Mouse (Mus musculus) hindbrain, embryonic 11.5 days (tissue): ENCODE measurements around the gene Poldip2. TPM values are rescaled to one million over a fixed set of nuclear protein-coding genes. Genes with fewer than 3 reads are reported as not detected.
A peak's percentile ranks its signal among the peaks of the same experiment; 100 is the strongest.

ENCODE experiments used
- ATAC-seq: fragments of 200-750 bp; cut with Nextera tagmentation; 2 replicates; pipeline ENCODE4 v1.8.0; 2017; ENCODE audit warnings: mild to moderate bottlenecking, moderate TSS enrichment, moderate library complexity; ENCODE audit not compliant: low FRiP score
- DNase-seq: peaks from one replicate; pipeline ENCODE4 v3.0.0-alpha.2; 2015; ENCODE audit warnings: low spot score
- H3K27ac ChIP-seq: fragments of 300-500 bp; sonication (generic); 2 replicates; pipeline ENCODE4 v1.5.1; 2014; ENCODE audit warnings: mild to moderate bottlenecking, low read depth, low read length
- H3K27me3 ChIP-seq: fragments of 300-500 bp; sonication (generic); 2 replicates; pipeline ENCODE4 v1.6.1; 2014; ENCODE audit warnings: mild to moderate bottlenecking, low read length, moderate library complexity, mixed read lengths; ENCODE audit not compliant: control insufficient read depth, insufficient read depth
- H3K36me3 ChIP-seq: fragments of 300-500 bp; sonication (generic); 2 replicates; pipeline ENCODE4 v1.6.1; 2014; ENCODE audit warnings: mild to moderate bottlenecking, low read length, moderate library complexity, mixed read lengths; ENCODE audit not compliant: control insufficient read depth, insufficient read depth
- H3K4me1 ChIP-seq: fragments of 300-500 bp; sonication (generic); replicated peaks from 2 replicates; pipeline ENCODE4 v1.6.1; 2014; ENCODE audit warnings: low read length, mixed read lengths; ENCODE audit not compliant: control insufficient read depth, insufficient read depth
- H3K4me2 ChIP-seq: fragments of 300-500 bp; sonication (generic); replicated peaks from 2 replicates; pipeline ENCODE4 v1.6.1; 2014; ENCODE audit warnings: mild to moderate bottlenecking, low read depth, low read length
- H3K4me3 ChIP-seq: fragments of 300-500 bp; sonication (generic); 2 replicates; pipeline ENCODE4 v1.5.1; 2014; ENCODE audit warnings: low read depth, low read length
- H3K9ac ChIP-seq: fragments of 300-500 bp; sonication (generic); 2 replicates; pipeline ENCODE4 v1.6.1; 2014; ENCODE audit warnings: low read depth, low read length
- H3K9me3 ChIP-seq: fragments of 300-500 bp; sonication (generic); 2 replicates; pipeline ENCODE4 v1.6.1; 2016; ENCODE audit warnings: low read length; ENCODE audit not compliant: control insufficient read depth
- WGBS: fragments of 180-500 bp; shearing (Covaris S2); extraction: QIAGEN DNeasy Blood & Tissue Kit; methylation state at CpG from one replicate; pipeline ENCODE4 v1.1.7; 2014; 5-methylcytosine and 5-hydroxymethylcytosine counted together
- polyA plus RNA-seq: library from polyadenylated mRNA; unstranded; fragments of >200 nt; fragmentation: Nextera tagmentation; extraction: Ambion mirVana; gene quantifications from 2 replicates; pipeline ENCODE4 v1.2.1, GENCODE M21; 2014

Poldip2 gene
- polyA plus RNA-seq, 1 experiment from 2014 or later: 131 TPM

DNA sequence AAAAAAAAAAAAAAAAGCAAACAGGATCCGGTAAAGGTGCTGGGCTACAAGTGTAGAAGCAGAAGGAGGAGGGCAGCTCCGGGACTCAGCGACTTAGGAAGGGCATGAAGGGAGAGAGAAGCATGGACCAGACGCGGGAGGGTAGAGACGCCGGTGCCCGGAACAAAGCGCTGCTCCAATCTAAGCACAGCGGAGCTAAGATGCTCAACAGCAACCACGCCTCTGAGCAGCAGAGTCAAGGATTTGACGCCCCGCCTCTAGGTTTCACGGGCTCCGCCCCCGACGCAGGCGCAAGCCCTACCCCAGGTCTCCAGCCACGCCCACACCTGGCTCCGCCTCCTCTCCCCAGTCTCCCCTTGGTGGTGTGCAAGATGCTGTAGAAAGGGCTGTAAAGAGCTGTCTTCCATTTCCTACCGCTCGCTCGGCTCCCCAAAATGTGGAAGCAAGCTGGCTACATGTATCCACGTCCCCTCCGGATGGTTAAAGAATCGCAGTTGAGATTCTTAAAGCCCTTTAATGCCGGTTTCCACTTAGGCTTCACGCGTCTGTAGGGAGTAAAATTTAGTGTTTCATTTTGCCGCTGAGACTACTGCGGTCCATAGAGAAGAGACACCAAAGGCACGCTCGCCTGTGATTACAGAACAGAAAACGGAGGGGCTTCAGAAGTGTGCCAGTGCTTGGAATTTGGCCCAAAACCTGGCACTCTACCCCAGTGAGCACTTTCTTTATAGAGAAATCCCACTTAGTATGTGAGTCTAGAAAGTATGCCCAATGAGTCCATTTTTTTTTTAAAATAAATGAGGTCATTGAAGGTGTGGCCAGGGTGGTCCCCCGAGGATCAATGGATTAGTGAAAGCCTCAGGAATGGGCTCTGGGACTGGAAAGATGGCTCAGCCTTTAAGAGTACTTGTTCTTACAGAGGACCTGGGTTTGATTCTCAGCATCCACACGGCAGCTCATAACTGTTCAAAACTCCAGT, 14.2 kb upstream of the Poldip2 start, which contains the start of gene Sarm1:
Gene Sarm1 (minus strand): TSS at position 211 of the 979 bp plus-strand sequence.
- peak; percentile 98 for DNase-seq
- H3K9me3 ChIP-seq: no peaks in the 10 kb centered on the region
- peaks cover 10% of the 10 kb centered on the region for H3K27me3 ChIP-seq
- peak within 1 kb of the TSS; percentile 60 for H3K4me3 ChIP-seq
- peak within 1 kb of the TSS; percentile 80 for H3K27ac ChIP-seq
- H3K4me1 ChIP-seq: no peaks in the 10 kb centered on the region
- no peaks in the 10 kb centered on the region for H3K36me3 ChIP-seq
- ATAC-seq: peak; percentile 97
- peak within 1 kb of the TSS; percentile 76 for H3K4me2 ChIP-seq
- peak within 1 kb of the TSS; percentile 64 for H3K9ac ChIP-seq
- WGBS: 3% methylated on average over 36 of the region's 36 CpGs

DNA sequence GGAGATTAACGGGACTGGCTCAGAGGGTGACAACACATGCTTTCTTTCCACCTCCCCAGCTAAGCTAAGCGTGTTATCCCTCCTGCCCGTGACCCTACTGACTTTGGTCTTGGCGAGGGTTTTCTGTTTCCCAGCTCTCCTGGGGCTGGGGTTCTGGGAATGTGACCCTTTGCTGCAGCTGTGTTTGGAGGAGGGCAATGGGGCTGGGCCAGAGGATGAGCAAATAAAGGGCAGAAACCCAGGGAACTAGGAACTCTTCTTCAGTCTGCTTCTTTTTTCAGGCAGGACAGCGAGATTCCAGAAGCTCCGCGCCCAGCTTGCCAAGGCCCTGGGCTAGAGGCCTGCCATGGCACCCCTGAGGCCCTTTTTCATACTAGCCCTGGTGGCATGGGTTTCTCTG, 13.0 kb upstream of the Poldip2 start, which contains the start of gene Vtn:
Gene Vtn (plus strand): TSS at position 88 of the 400 bp plus-strand sequence.
- Histone ChIP-seq H3K27ac (peak within 1 kb of the TSS; percentile 61), H3K36me3 (no peaks in the 10 kb centered on the region), H3K9me3 (no peaks in the 10 kb centered on the region), H3K27me3 (peaks cover 10% of the 10 kb centered on the region), H3K4me3 (peak within 1 kb of the TSS; percentile 60), H3K9ac (peak within 1 kb of the TSS; percentile 64; the same call in 1 of the 2 replicates), H3K4me2 (peak within 1 kb of the TSS; percentile 76), H3K4me1 (no peaks in the 10 kb centered on the region)
- DNase-seq (no peak), ATAC-seq (no peak)
- 51% methylated on average over 7 of the region's 7 CpGs for WGBS

DNA sequence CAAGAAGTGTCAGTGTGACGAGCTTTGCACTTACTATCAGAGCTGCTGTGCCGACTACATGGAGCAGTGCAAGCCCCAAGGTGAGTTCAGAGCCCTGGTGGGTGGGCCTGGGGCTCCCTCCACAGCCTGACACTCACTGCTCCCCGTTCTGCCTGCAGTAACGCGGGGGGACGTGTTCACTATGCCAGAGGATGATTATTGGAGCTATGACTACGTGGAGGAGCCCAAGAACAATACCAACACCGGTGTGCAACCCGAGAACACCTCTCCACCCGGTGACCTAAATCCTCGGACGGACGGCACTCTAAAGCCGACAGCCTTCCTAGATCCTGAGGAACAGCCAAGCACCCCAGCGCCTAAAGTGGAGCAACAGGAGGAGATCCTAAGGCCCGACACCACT, 12.4 kb upstream of the Poldip2 start:
- no peak overlapping the region for H3K4me3 ChIP-seq
- WGBS: 53% methylated on average over 16 of the region's 16 CpGs
- peak overlapping the region; percentile 14; the same call in 1 of the 2 replicates for H3K4me2 ChIP-seq

DNA sequence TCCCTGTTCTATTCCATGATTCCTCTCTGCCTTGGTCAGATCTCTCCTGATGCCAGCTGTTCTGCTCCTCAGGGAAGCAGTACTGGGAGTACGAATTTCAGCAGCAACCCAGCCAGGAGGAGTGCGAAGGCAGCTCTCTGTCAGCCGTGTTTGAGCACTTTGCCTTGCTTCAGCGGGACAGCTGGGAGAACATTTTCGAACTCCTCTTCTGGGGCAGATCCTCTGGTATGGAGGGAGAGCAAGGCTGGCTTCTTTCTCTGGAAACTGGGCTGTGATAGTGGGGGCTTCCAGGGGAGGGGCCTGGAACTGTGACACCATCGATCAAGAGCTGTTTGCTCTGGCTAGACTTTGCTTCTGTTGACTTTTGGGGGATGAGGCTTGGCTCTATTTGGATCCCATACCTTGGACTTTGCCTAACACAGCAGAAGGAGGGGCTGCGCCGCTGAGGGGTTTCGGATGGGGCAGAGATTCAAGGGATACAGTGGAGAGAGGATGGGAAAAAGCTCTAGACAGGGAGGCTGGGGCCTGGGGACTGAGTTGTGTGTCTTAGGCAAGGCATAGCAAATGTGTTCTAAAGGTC, 11.3 kb upstream of the Poldip2 start:
- no peak for DNase-seq
- H3K9me3 ChIP-seq: no peaks in the 10 kb centered on the region
- WGBS: 83% methylated on average over 9 of the region's 9 CpGs
- no peak overlapping the region for H3K27ac ChIP-seq
- H3K4me3 ChIP-seq: no peak overlapping the region
- peaks cover 8% of the 10 kb centered on the region for H3K27me3 ChIP-seq
- no peak for ATAC-seq
- H3K9ac ChIP-seq: no peak overlapping the region
- H3K4me1 ChIP-seq: no peaks in the 10 kb centered on the region
- H3K4me2 ChIP-seq: no peak overlapping the region
- no peaks in the 10 kb centered on the region for H3K36me3 ChIP-seq

More for the DNA sequence above, 12.4 kb upstream of the Poldip2 start:
- Histone ChIP-seq H3K9ac (0 out of 2 replicates have a peak overlapping the region, but pooled peaks have one; percentile 11), H3K9me3 (no peaks in the 10 kb centered on the region), H3K27ac (no peak overlapping the region; the same call in 1 of the 2 replicates), H3K4me1 (no peaks in the 10 kb centered on the region), H3K27me3 (peaks cover 10% of the 10 kb centered on the region), H3K36me3 (no peaks in the 10 kb centered on the region)
- no peak for DNase-seq
- no peak for ATAC-seq

DNA sequence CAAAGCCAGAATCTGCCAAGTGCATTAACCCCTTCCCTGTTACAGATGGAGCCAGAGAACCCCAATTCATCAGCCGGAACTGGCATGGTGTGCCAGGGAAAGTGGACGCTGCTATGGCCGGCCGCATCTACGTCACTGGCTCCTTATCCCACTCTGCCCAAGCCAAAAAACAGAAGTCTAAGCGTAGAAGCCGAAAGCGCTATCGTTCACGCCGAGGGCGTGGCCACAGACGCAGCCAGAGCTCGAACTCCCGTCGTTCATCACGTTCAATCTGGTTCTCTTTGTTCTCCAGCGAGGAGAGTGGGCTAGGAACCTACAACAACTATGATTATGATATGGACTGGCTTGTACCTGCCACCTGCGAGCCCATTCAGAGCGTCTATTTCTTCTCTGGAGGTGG, 10.5 kb upstream of the Poldip2 start:
- Histone ChIP-seq H3K27ac (no peak overlapping the region), H3K9me3 (no peaks in the 10 kb centered on the region), H3K4me2 (no peak overlapping the region), H3K27me3 (peaks cover under 1% of the 10 kb centered on the region; the same call in 1 of the 2 replicates), H3K9ac (no peak overlapping the region), H3K4me3 (no peak overlapping the region), H3K36me3 (no peaks in the 10 kb centered on the region), H3K4me1 (no peaks in the 10 kb centered on the region)
- DNase-seq (no peak), ATAC-seq (no peak)
- 83% methylated on average over 20 of the region's 20 CpGs for WGBS

DNA sequence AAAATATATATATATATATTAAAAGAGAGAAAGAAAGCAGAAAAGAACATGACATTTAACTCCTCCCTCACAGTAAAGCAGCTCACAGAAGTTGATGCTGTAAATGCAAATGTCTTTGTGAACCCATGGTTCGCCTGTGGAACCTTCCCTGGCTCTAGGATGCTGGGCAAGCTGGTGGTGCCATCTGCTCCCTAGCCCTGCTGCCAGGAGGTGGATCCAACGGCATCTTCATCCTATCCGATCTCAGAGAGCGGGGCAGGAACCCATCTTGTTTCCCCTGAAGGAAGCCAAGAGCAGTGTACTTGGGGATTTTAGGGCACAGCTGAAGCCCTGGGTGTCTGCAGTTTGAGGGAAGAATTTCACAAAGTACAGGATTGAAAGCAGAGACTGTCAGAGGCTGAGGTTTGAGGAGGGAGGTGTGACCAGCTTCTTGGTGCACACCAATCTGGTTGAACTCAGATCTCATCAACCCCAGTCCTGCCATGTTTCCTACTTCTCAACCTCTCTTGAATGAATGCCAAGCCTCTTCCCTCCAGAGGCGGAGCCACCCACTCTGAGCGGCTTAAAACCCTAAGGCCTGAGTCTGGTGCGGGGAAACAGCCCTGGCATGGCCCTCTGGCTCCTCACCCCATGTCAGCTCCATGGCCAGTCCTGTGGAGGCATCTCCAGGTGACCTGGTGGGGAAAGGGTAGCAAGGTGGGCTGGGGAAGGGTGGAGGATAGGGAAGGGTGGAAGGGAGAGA, 8.9 kb upstream of the Poldip2 start, which contains the start of gene Sebox:
Gene Sebox (plus strand): TSS at position 539 of the 742 bp plus-strand sequence.
- ATAC-seq (no peak), DNase-seq (no peak)
- H3K27ac ChIP-seq: no peak within 1 kb of the TSS
- no peaks in the 10 kb centered on the region for H3K27me3 ChIP-seq
- H3K9me3 ChIP-seq: no peaks in the 10 kb centered on the region
- no peaks in the 10 kb centered on the region for H3K4me1 ChIP-seq
- H3K4me2 ChIP-seq: no peak within 1 kb of the TSS
- WGBS: 71% methylated on average over 7 of the region's 7 CpGs
- H3K9ac ChIP-seq: no peak within 1 kb of the TSS
- H3K36me3 ChIP-seq: peaks cover 4% of the 10 kb centered on the region; the same call in 1 of the 2 replicates
- H3K4me3 ChIP-seq: no peak within 1 kb of the TSS

DNA sequence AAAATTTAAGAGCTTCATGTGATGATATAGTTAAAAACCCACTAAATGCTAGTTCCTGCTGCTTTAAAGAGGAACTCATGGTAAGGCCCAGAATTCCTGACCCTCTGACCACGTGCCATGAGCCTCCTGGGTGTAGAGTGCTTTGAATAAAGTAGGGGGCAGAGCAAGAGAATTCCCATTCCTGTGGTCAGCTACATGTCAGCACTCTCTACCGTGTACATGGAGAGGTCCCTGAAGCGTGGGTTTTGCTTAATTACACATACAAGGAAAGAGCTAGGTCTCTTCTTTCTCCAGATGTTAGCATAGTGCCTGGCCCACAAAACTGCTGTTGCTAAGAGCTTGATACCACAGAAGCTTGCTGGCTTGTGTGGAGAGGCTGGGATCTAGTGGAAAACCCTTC, 6.6 kb upstream of the Poldip2 start:
- H3K4me3 ChIP-seq: no peak overlapping the region
- no peaks in the 10 kb centered on the region for H3K9me3 ChIP-seq
- DNase-seq (no peak), ATAC-seq (no peak)
- H3K4me1 ChIP-seq: no peaks in the 10 kb centered on the region
- no peak overlapping the region for H3K27ac ChIP-seq
- no peak overlapping the region for H3K4me2 ChIP-seq
- no peaks in the 10 kb centered on the region for H3K27me3 ChIP-seq
- 78% methylated on average over 3 of the region's 3 CpGs for WGBS
- no peak overlapping the region for H3K9ac ChIP-seq
- peaks cover 7% of the 10 kb centered on the region; the same call in 1 of the 2 replicates for H3K36me3 ChIP-seq

DNA sequence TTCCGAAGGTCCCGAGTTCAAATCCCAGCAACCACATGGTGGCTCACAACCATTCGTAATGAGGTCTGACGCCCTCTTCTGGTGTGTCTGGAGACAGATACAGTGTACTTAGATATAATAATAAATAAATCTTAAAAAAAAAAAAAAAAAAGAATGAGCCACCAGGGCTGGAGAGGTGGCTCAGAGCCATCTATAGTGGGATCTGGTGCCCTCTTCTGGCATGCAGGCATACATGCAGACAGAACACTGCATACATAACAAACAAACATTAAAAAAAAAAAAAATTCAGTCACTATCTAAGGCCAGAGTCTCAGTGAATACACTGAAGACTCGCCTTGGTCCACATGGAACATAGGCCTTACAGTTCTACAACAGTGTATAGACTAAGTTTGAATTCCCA, 2.8 kb upstream of the Poldip2 start:
- H3K27ac ChIP-seq: no peak overlapping the region
- no peak overlapping the region for H3K4me3 ChIP-seq
- ATAC-seq (no peak), DNase-seq (no peak)
- 78% methylated on average over 5 of the region's 5 CpGs for WGBS
- H3K4me1 ChIP-seq: no peaks in the 10 kb centered on the region
- peaks cover 7% of the 10 kb centered on the region; the same call in 1 of the 2 replicates for H3K36me3 ChIP-seq
- H3K9ac ChIP-seq: no peak overlapping the region
- H3K27me3 ChIP-seq: no peaks in the 10 kb centered on the region
- no peaks in the 10 kb centered on the region for H3K9me3 ChIP-seq
- H3K4me2 ChIP-seq: no peak overlapping the region
